In the genomic region with DNA sequence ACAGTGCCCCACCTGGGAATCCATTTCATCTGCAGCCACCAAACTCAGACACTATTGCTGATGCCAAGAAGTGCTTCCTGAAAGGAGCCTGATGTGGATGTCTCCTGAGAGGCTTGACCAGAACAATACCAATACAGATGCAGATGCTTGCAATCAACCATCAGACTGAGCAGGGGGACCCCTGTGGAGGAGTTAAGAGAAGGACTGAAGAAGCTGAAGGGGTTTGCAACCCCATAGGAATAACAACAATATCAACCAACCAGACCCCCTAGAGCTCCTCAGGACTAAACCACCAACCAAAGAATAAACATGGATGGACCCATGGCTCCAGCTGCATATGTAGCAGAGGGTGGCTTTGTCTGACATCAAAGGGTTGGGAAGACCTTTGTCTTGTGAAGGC, we compare ENCODE assay signal across 25 mouse cellular contexts.
"Had no signal": no experiment of that assay in that cellular context is flagged by ENCODE, and none has a peak within 500 bp of the region (broad histone marks: within the 10 kb centered on the region; RNA-seq: fewer than 3 reads in every experiment).

No protein-coding gene starts in this region.

- H3K4me3 ChIP-seq: embryonic facial prominence, embryonic 10.5 days; embryonic facial prominence, embryonic 12.5 days; embryonic facial prominence, embryonic 13.5 days; embryonic facial prominence, embryonic 15.5 days; erythroblast, embryonic 14.5 days; forebrain, embryonic 10.5 days; forebrain, embryonic 12.5 days; forebrain, embryonic 13.5 days; forebrain, embryonic 15.5 days; gastrocnemius, adult 2 months; heart, adult 2 months; heart, embryonic 10.5 days had no signal

- DNase-seq: cerebellum, adult 9-11 months; cerebellum, postnatal 10 days; cerebellum, postnatal 14 days; cerebellum, postnatal 25 days; cerebellum, postnatal 36 days; embryo, embryonic 11 days; forebrain, postnatal 0 days; gastrocnemius, adult 2 months; gastrocnemius, postnatal 10 days; gastrocnemius, postnatal 14 days; gastrocnemius, postnatal 25 days; gastrocnemius, postnatal 36 days; heart, adult 11 months; heart, adult 18-20 months; heart, adult 2 months had no signal

- H3K27ac ChIP-seq: embryonic facial prominence, embryonic 10.5 days; embryonic facial prominence, embryonic 12.5 days; embryonic facial prominence, embryonic 13.5 days; embryonic facial prominence, embryonic 15.5 days; forebrain, embryonic 10.5 days; forebrain, embryonic 12.5 days; forebrain, embryonic 13.5 days; forebrain, embryonic 15.5 days; gastrocnemius, adult 2 months; heart, adult 2 months; heart, embryonic 10.5 days had no signal
